Mouse (Mus musculus): ENCODE results near the gene Nnmt. TPM values are rescaled to one million over a fixed set of nuclear protein-coding genes. Genes with fewer than 3 reads are reported as not detected.

Gene Nnmt
- polyA plus RNA-seq, 1 experiment from 2014 or later = 0.52 TPM

DNA sequence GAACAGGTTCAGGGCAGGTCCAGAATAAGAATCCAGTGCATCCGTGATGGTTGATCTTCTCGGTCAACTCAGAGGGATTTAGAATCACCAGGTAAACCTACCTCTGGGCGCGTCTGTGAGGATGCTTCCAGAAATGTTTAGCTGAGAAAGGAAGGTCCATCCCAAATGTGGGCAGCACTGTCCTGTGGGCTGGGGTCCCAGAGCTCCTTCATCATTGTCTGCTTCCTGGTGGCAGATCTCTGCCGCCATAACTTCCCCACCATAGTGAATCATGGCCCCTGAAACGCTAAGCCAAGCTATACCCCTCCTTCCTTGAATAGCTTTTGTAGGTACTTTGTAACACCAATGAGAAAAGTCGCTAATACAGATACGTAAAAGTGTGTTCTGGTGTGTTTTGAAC, 36.7 kb upstream of the Nnmt start:
- Histone ChIP-seq H3K4me2 (ENCODE audit: low read depth, severe bottlenecking) (no peak overlapping the region), H3K27ac (replicated peaks; ENCODE audit: low read depth, low read length) (no peak overlapping the region), H3K9me3 (ENCODE audit: control insufficient read depth, low read length) (peaks cover 6% of the 10 kb centered on the region), H3K9ac (ENCODE audit: low read length) (no peak overlapping the region), H3K4me3 (ENCODE audit: low read depth, low read length) (no peak overlapping the region), H3K27me3 (ENCODE audit: control insufficient read depth, insufficient read depth, low read length) (no peaks in the 10 kb centered on the region), H3K36me3 (ENCODE audit: control insufficient read depth, insufficient read depth, low read length) (no peaks in the 10 kb centered on the region), H3K4me1 (ENCODE audit: control insufficient read depth, insufficient read depth, low read length) (0 out of 2 replicates have a peak, but pooled peaks cover under 1% of the 10 kb centered on the region)
- DNase-seq (ENCODE audit: low spot score) = peak; percentile 14
- WGBS = 89% methylated on average over 8 of the region's 8 CpGs
- ATAC-seq (ENCODE audit: insufficient number of reproducible peaks, low FRiP score, low TSS enrichment, low read depth) = no peak

GRCm38 (mm10) chr9:48640881-48641280, 35.9 kb upstream of the Nnmt start:
- Histone ChIP-seq H3K36me3 (ENCODE audit: control insufficient read depth, insufficient read depth, low read length) (no peaks in the 10 kb centered on the region), H3K9me3 (ENCODE audit: control insufficient read depth, low read length) (peaks cover 6% of the 10 kb centered on the region), H3K4me2 (ENCODE audit: low read depth, severe bottlenecking) (no peak overlapping the region), H3K4me3 (ENCODE audit: low read depth, low read length) (no peak overlapping the region), H3K27me3 (ENCODE audit: control insufficient read depth, insufficient read depth, low read length) (no peaks in the 10 kb centered on the region), H3K4me1 (ENCODE audit: control insufficient read depth, insufficient read depth, low read length) (no peaks in the 10 kb centered on the region), H3K9ac (ENCODE audit: low read length) (no peak overlapping the region), H3K27ac (replicated peaks; ENCODE audit: low read depth, low read length) (no peak overlapping the region)
- 92% methylated on average over 8 of the region's 8 CpGs for WGBS
- DNase-seq (ENCODE audit: low spot score) (peak; percentile 9), ATAC-seq (ENCODE audit: insufficient number of reproducible peaks, low FRiP score, low TSS enrichment, low read depth) (no peak)

DNA sequence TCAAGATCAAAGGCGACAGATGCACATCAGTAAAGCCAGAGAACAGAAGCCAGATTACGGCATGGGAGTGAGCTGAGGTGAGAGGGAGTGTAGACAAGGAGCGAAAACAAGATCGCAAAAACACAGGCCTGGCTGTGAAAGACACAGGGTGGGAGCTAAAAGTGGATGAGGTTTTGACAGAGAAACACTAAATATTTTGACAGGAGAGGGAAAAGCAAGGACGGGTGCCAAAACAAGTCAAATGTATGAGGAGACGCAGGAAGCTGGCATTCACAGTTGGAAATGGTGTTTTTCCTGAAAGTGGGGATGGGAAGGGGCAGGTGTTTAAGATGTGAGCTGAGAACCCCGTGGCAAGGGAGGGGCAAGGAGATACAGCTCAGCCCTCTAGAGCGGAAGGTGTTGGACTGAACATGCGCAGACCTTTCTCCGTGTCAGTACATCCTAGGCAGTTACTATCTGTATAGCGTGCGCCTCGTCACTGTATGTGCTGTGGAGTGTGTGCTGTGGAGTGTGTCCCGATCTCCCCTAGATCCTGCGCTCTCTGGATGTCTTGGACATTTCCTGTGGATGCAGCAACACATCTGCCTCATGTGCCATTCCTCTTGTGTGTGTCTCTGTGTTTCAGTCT, 33.3 kb upstream of the Nnmt start:
- Histone ChIP-seq H3K9me3 (ENCODE audit: control insufficient read depth, low read length) (no peaks in the 10 kb centered on the region), H3K4me3 (ENCODE audit: low read depth, low read length) (no peak overlapping the region), H3K4me1 (ENCODE audit: control insufficient read depth, insufficient read depth, low read length) (no peaks in the 10 kb centered on the region), H3K9ac (ENCODE audit: low read length) (no peak overlapping the region), H3K36me3 (ENCODE audit: control insufficient read depth, insufficient read depth, low read length) (no peaks in the 10 kb centered on the region), H3K27me3 (ENCODE audit: control insufficient read depth, insufficient read depth, low read length) (no peaks in the 10 kb centered on the region), H3K27ac (replicated peaks; ENCODE audit: low read depth, low read length) (no peak overlapping the region), H3K4me2 (ENCODE audit: low read depth, severe bottlenecking) (no peak overlapping the region)
- DNase-seq (ENCODE audit: low spot score) = peak; percentile 18
- WGBS = 62% methylated on average over 15 of the region's 15 CpGs
- no peak for ATAC-seq (ENCODE audit: insufficient number of reproducible peaks, low FRiP score, low TSS enrichment, low read depth)

GRCm38 (mm10) chr9:48637161-48637560, 32.2 kb upstream of the Nnmt start:
- no peaks in the 10 kb centered on the region for H3K4me1 ChIP-seq (ENCODE audit: control insufficient read depth, insufficient read depth, low read length)
- H3K9me3 ChIP-seq (ENCODE audit: control insufficient read depth, low read length) = no peaks in the 10 kb centered on the region
- H3K9ac ChIP-seq (ENCODE audit: low read length) = no peak overlapping the region
- no peaks in the 10 kb centered on the region for H3K27me3 ChIP-seq (ENCODE audit: control insufficient read depth, insufficient read depth, low read length)
- no peak for ATAC-seq (ENCODE audit: insufficient number of reproducible peaks, low FRiP score, low TSS enrichment, low read depth)
- no peak overlapping the region for H3K27ac ChIP-seq (replicated peaks; ENCODE audit: low read depth, low read length)
- H3K36me3 ChIP-seq (ENCODE audit: control insufficient read depth, insufficient read depth, low read length) = no peaks in the 10 kb centered on the region
- no peak overlapping the region for H3K4me2 ChIP-seq (ENCODE audit: low read depth, severe bottlenecking)
- WGBS = 93% methylated on average over 7 of the region's 7 CpGs
- DNase-seq (ENCODE audit: low spot score) = peak; percentile 18
- no peak overlapping the region for H3K4me3 ChIP-seq (ENCODE audit: low read depth, low read length)

GRCm38 (mm10) chr9:48635576-48636350, 30.8 kb upstream of the Nnmt start:
- DNase-seq (ENCODE audit: low spot score) (peak; percentile 20), ATAC-seq (ENCODE audit: insufficient number of reproducible peaks, low FRiP score, low TSS enrichment, low read depth) (no peak)
- H3K36me3 ChIP-seq (ENCODE audit: control insufficient read depth, insufficient read depth, low read length) = no peaks in the 10 kb centered on the region
- no peak overlapping the region for H3K4me3 ChIP-seq (ENCODE audit: low read depth, low read length)
- 35% methylated on average over 18 of the region's 18 CpGs for WGBS
- no peaks in the 10 kb centered on the region for H3K4me1 ChIP-seq (ENCODE audit: control insufficient read depth, insufficient read depth, low read length)
- no peak overlapping the region for H3K27ac ChIP-seq (replicated peaks; ENCODE audit: low read depth, low read length)
- no peaks in the 10 kb centered on the region for H3K27me3 ChIP-seq (ENCODE audit: control insufficient read depth, insufficient read depth, low read length)
- H3K9me3 ChIP-seq (ENCODE audit: control insufficient read depth, low read length) = no peaks in the 10 kb centered on the region
- no peak overlapping the region for H3K9ac ChIP-seq (ENCODE audit: low read length)
- H3K4me2 ChIP-seq (ENCODE audit: low read depth, severe bottlenecking) = no peak overlapping the region

DNA sequence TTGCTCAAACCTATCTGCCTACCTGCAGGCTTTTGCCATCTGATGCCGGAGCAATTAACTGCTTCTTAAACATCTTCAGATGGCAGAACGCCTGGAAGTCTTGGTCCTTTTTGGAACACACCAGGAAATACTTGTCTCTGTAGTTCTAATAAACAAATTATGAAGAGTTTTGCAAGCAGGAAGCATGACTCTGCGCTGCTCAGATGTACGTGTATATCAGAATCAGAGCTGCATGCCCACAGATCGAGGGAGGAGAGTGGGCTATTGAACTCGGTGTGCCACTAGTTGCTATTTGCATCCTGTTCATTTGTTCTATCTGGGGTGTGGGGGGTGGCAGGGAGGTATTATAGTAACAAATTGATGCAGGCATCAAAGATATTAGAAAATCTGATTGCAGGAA, 28.2 kb upstream of the Nnmt start:
- H3K9me3 ChIP-seq (ENCODE audit: control insufficient read depth, low read length) = no peaks in the 10 kb centered on the region
- H3K27ac ChIP-seq (replicated peaks; ENCODE audit: low read depth, low read length) = no peak overlapping the region
- 82% methylated on average over 6 of the region's 6 CpGs for WGBS
- H3K9ac ChIP-seq (ENCODE audit: low read length) = no peak overlapping the region
- no peak for DNase-seq (ENCODE audit: low spot score)
- no peak overlapping the region for H3K4me3 ChIP-seq (ENCODE audit: low read depth, low read length)
- no peak for ATAC-seq (ENCODE audit: insufficient number of reproducible peaks, low FRiP score, low TSS enrichment, low read depth)
- no peaks in the 10 kb centered on the region for H3K27me3 ChIP-seq (ENCODE audit: control insufficient read depth, insufficient read depth, low read length)
- H3K4me2 ChIP-seq (ENCODE audit: low read depth, severe bottlenecking) = no peak overlapping the region
- no peaks in the 10 kb centered on the region for H3K4me1 ChIP-seq (ENCODE audit: control insufficient read depth, insufficient read depth, low read length)
- no peaks in the 10 kb centered on the region for H3K36me3 ChIP-seq (ENCODE audit: control insufficient read depth, insufficient read depth, low read length)

- 71% methylated on average over 1 of the region's 1 CpGs for WGBS
Measured at GRCm38 (mm10) chr9:48619268-48619667, 14.3 kb upstream of the Nnmt start.

DNA sequence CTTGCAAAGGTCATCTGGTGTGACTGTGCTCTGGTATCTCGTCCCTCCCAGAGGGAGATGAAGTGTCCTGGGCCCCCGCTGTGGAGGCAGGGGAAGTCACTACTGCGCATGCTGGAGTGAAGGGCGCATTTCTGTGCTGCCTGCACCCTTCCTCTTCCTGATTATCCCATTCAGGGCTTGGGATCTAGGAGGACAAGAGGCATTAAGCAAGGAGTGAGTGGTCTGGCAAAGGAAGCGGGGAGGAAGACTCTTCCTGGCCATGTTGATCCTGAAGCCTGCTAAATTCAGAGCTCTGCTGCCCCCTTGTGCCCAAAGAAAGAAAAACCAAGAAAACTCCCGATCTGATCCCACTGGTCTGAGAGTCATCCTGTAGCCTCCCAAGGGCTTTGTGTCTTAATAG, 13.6 kb upstream of the Nnmt start:
- no peaks in the 10 kb centered on the region for H3K4me1 ChIP-seq (ENCODE audit: control insufficient read depth, insufficient read depth, low read length)
- H3K27me3 ChIP-seq (ENCODE audit: control insufficient read depth, insufficient read depth, low read length) = no peaks in the 10 kb centered on the region
- H3K4me3 ChIP-seq (ENCODE audit: low read depth, low read length) = no peak overlapping the region
- DNase-seq (ENCODE audit: low spot score) (peak; percentile 89), ATAC-seq (ENCODE audit: insufficient number of reproducible peaks, low FRiP score, low TSS enrichment, low read depth) (no peak)
- H3K9me3 ChIP-seq (ENCODE audit: control insufficient read depth, low read length) = no peaks in the 10 kb centered on the region
- H3K27ac ChIP-seq (replicated peaks; ENCODE audit: low read depth, low read length) = no peak overlapping the region
- H3K4me2 ChIP-seq (ENCODE audit: low read depth, severe bottlenecking) = no peak overlapping the region
- WGBS = 21% methylated on average over 6 of the region's 6 CpGs
- no peak overlapping the region for H3K9ac ChIP-seq (ENCODE audit: low read length)
- no peaks in the 10 kb centered on the region for H3K36me3 ChIP-seq (ENCODE audit: control insufficient read depth, insufficient read depth, low read length)

More at GRCm38 (mm10) chr9:48619268-48619667, 14.3 kb upstream of the Nnmt start:
- ATAC-seq (ENCODE audit: insufficient number of reproducible peaks, low FRiP score, low TSS enrichment, low read depth) (no peak), DNase-seq (ENCODE audit: low spot score) (peak; percentile 17)
- no peak overlapping the region for H3K27ac ChIP-seq (replicated peaks; ENCODE audit: low read depth, low read length)
- H3K36me3 ChIP-seq (ENCODE audit: control insufficient read depth, insufficient read depth, low read length) = no peaks in the 10 kb centered on the region
- no peaks in the 10 kb centered on the region for H3K27me3 ChIP-seq (ENCODE audit: control insufficient read depth, insufficient read depth, low read length)
- no peaks in the 10 kb centered on the region for H3K9me3 ChIP-seq (ENCODE audit: control insufficient read depth, low read length)
- H3K4me1 ChIP-seq (ENCODE audit: control insufficient read depth, insufficient read depth, low read length) = no peaks in the 10 kb centered on the region
- no peak overlapping the region for H3K9ac ChIP-seq (ENCODE audit: low read length)
- no peak overlapping the region for H3K4me3 ChIP-seq (ENCODE audit: low read depth, low read length)
- no peak overlapping the region for H3K4me2 ChIP-seq (ENCODE audit: low read depth, severe bottlenecking)

All from limb, embryonic 11.5 days (tissue).